ENCODE assay signal across 8 mouse cellular contexts in the genomic region with DNA sequence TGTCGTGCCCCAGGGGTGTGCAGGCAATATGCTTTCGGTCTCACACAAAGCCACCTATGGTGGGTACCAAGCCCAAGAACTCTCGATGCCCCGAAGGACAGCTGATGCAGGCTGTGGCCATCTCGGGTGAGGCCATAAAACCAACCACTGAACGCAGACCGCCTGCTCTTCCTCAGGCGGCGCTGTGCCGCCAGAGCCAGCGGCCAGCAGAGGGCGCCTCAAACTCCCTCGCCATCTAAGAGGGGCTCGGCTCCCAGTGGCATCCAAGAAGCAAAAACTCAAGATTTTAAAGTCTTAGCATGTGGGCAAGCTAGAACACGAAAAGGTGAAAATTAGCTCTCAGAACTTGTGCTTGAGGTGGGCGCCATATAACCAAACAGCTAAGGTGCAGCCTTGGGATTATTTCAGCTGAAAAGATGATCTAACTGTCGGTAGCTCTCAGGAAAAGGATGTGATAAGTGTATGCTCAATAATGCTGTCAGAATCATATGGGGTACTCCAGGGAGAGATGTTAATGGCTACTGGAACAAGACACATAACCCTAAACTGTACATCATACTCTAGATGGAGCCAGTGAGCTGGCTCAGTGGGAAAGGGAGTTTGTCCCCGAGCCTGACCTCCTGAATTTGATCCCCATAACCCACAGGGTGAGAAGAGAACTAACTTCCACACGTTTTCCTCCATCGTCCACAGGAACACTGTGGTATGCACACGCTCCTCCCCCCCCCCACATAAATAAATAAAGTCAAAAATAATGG. TPM values are rescaled to one million over a fixed set of nuclear protein-coding genes. Genes with fewer than 3 reads are reported as not detected.
DNase-seq lines count a peak whose midpoint lies in the region; ATAC-seq lines count a peak whose summit lies in the region.

No protein-coding gene starts in this region.

- peak; percentile 51 for DNase-seq in urinary bladder, postnatal 25 days (ENCODE audit: low spot score)
- no peak for DNase-seq in urinary bladder, postnatal 4 days (ENCODE audit: low spot score in 2 of 2)
- DNase-seq in cerebellum, adult 11-12 months = peak; percentile 41
- peak; percentile 74 for DNase-seq in forebrain, embryonic 14.5 days (ENCODE audit: low spot score)
- DNase-seq in induced T-regulatory cell, adult 2 months (ENCODE audit: low read depth) = peak; percentile 59
- DNase-seq in liver, embryonic 11.5 days (ENCODE audit: low spot score) = peak; percentile 62

- no peak overlapping the region for H3K4me3 ChIP-seq in forebrain, embryonic 14.5 days (ENCODE audit: low read depth, low read length)
- H3K4me3 ChIP-seq in liver, embryonic 11.5 days (ENCODE audit: low read depth, low read length) = no peak overlapping the region
- no peak overlapping the region for H3K4me3 ChIP-seq in neural tube, embryonic 12.5 days

- no peak for ATAC-seq in forebrain, embryonic 14.5 days
- no peak for ATAC-seq in liver, embryonic 11.5 days (replicated peaks; ENCODE audit: low FRiP score)
- no peak for ATAC-seq in neural tube, embryonic 12.5 days (ENCODE audit: low FRiP score, low read depth)
- no peak for ATAC-seq in inflammation-experienced regulatory T-cells, adult 6 months

- WGBS in forebrain, embryonic 14.5 days = 11% methylated on average over 21 of the region's 21 CpGs
- WGBS in liver, embryonic 11.5 days = 13% methylated on average over 21 of the region's 21 CpGs
- WGBS in neural tube, embryonic 12.5 days = 13% methylated on average over 21 of the region's 21 CpGs

- no peaks in the 10 kb centered on the region for H3K9me3 ChIP-seq in forebrain, embryonic 14.5 days (replicated peaks; ENCODE audit: control insufficient read depth, low read length)
- no peaks in the 10 kb centered on the region for H3K9me3 ChIP-seq in liver, embryonic 11.5 days (ENCODE audit: control insufficient read depth, low read length)
- no peaks in the 10 kb centered on the region for H3K9me3 ChIP-seq in neural tube, embryonic 12.5 days

- 0 out of 2 replicates have a peak overlapping the region, but pooled peaks have one; percentile 2 for H3K9ac ChIP-seq in forebrain, embryonic 14.5 days (ENCODE audit: low read length)
- no peak overlapping the region for H3K9ac ChIP-seq in liver, embryonic 11.5 days (ENCODE audit: low read depth, low read length)
- no peak overlapping the region for H3K9ac ChIP-seq in neural tube, embryonic 12.5 days

- H3K27me3 ChIP-seq in forebrain, embryonic 14.5 days (replicated peaks; ENCODE audit: control insufficient read depth, insufficient read depth, low read length) = no peaks in the 10 kb centered on the region
- peaks cover 16% of the 10 kb centered on the region for H3K27me3 ChIP-seq in liver, embryonic 11.5 days (replicated peaks; ENCODE audit: control insufficient read depth, insufficient read depth, low read length)
- H3K27me3 ChIP-seq in neural tube, embryonic 12.5 days (replicated peaks) = no peaks in the 10 kb centered on the region; the same call in 1 of the 2 replicates

- H3K27ac ChIP-seq in forebrain, embryonic 14.5 days (ENCODE audit: low read depth, low read length) = no peak overlapping the region
- H3K27ac ChIP-seq in liver, embryonic 11.5 days (ENCODE audit: low read depth, low read length) = no peak overlapping the region
- no peak overlapping the region for H3K27ac ChIP-seq in neural tube, embryonic 12.5 days

- no peaks in the 10 kb centered on the region for H3K36me3 ChIP-seq in forebrain, embryonic 14.5 days (ENCODE audit: control insufficient read depth, insufficient read depth, low read length)
- no peaks in the 10 kb centered on the region for H3K36me3 ChIP-seq in liver, embryonic 11.5 days (ENCODE audit: control insufficient read depth, insufficient read depth, low read length)
- no peaks in the 10 kb centered on the region for H3K36me3 ChIP-seq in neural tube, embryonic 12.5 days

- peak overlapping the region; percentile 27; the same call in 1 of the 2 replicates for H3K4me2 ChIP-seq in forebrain, embryonic 14.5 days (ENCODE audit: low read length)
- H3K4me2 ChIP-seq in liver, embryonic 11.5 days = peak overlapping the region; percentile 8; the same call in 1 of the 2 replicates
- H3K4me2 ChIP-seq in neural tube, embryonic 12.5 days (replicated peaks) = peak overlapping the region; percentile 42

- peaks cover 8% of the 10 kb centered on the region for H3K4me1 ChIP-seq in forebrain, embryonic 14.5 days (ENCODE audit: control insufficient read depth, insufficient read depth, low read length)
- H3K4me1 ChIP-seq in liver, embryonic 11.5 days (replicated peaks; ENCODE audit: control insufficient read depth, insufficient read depth, low read length) = peaks cover 9% of the 10 kb centered on the region
- peaks cover 23% of the 10 kb centered on the region for H3K4me1 ChIP-seq in neural tube, embryonic 12.5 days

RNA-seq across cellular contexts. Expression of a gene that starts 4.0 kb away (rescaled TPM):
- polyA plus RNA-seq in forebrain, embryonic 14.5 days (2014; fragmentation: Nextera tagmentation; extraction: Ambion mirVana) = 8.1 and 9.1 TPM in 2 replicates
- 0.07 and 0.29 TPM in 2 replicates for polyA plus RNA-seq in liver, embryonic 11.5 days (2014; fragmentation: Nextera tagmentation; extraction: Ambion mirVana)
- polyA plus RNA-seq in neural tube, embryonic 12.5 days (2016; fragmentation: Nextera tagmentation; extraction: Ambion mirVana) = 5.4 and 6.3 TPM in 2 replicates
- not detected for polyA plus RNA-seq in inflammation-experienced regulatory T-cells, adult 6 months (2017; shearing (Covaris generic))

RNA-seq across cellular contexts. Expression of a gene that starts 23.5 kb away (rescaled TPM):
- 13.6 and 13.9 TPM in 2 replicates for polyA plus RNA-seq in forebrain, embryonic 14.5 days (2014; fragmentation: Nextera tagmentation; extraction: Ambion mirVana)
- polyA plus RNA-seq in liver, embryonic 11.5 days (2014; fragmentation: Nextera tagmentation; extraction: Ambion mirVana) = 5.9 and 6.1 TPM in 2 replicates
- polyA plus RNA-seq in neural tube, embryonic 12.5 days (2016; fragmentation: Nextera tagmentation; extraction: Ambion mirVana) = 18.1 and 18.8 TPM in 2 replicates
- polyA plus RNA-seq in inflammation-experienced regulatory T-cells, adult 6 months (2017; shearing (Covaris generic)) = not detected

RNA-seq across cellular contexts. Expression of a gene that starts 35.7 kb away (rescaled TPM):
- not detected in 2 replicates for polyA plus RNA-seq in forebrain, embryonic 14.5 days (2014; fragmentation: Nextera tagmentation; extraction: Ambion mirVana)
- polyA plus RNA-seq in liver, embryonic 11.5 days (2014; fragmentation: Nextera tagmentation; extraction: Ambion mirVana) = 2.2 and 2.5 TPM in 2 replicates
- 0.10 TPM in 1 of 2 replicates, not detected in the other for polyA plus RNA-seq in neural tube, embryonic 12.5 days (2016; fragmentation: Nextera tagmentation; extraction: Ambion mirVana)
- not detected for polyA plus RNA-seq in inflammation-experienced regulatory T-cells, adult 6 months (2017; shearing (Covaris generic))

RNA-seq across cellular contexts. Expression of a gene that starts 38.2 kb away (rescaled TPM):
- polyA plus RNA-seq in forebrain, embryonic 14.5 days (2014; fragmentation: Nextera tagmentation; extraction: Ambion mirVana) = 95.5 and 101 TPM in 2 replicates
- 36.4 and 42.4 TPM in 2 replicates for polyA plus RNA-seq in liver, embryonic 11.5 days (2014; fragmentation: Nextera tagmentation; extraction: Ambion mirVana)
- polyA plus RNA-seq in neural tube, embryonic 12.5 days (2016; fragmentation: Nextera tagmentation; extraction: Ambion mirVana) = 84.4 and 87.0 TPM in 2 replicates
- polyA plus RNA-seq in inflammation-experienced regulatory T-cells, adult 6 months (2017; shearing (Covaris generic)) = 10 to 100 TPM; 36.8 to 43.5 (median 42.5) TPM

Comparison
In these comparisons a context has a peak if more than half of its experiments do, and no peak if none do; other contexts are left out.
1. DNase-seq: peak in urinary bladder, postnatal 25 days (single experiment), cerebellum, adult 11-12 months (single experiment), forebrain, embryonic 14.5 days (single experiment), induced T-regulatory cell, adult 2 months (single experiment) and liver, embryonic 11.5 days (single experiment); none in urinary bladder, postnatal 4 days (0 of 2).
2. Peak in every context shown above with its lines, with median percentiles within 50 percentile points of each other: H3K4me2 ChIP-seq.